ENCODE assay signal across 8 mouse cellular contexts in genomic region chr15:83029725-83030718, GRCm38 (mm10). TPM values are rescaled to one million over a fixed set of nuclear protein-coding genes. Genes with fewer than 3 reads are reported as not detected.
DNase-seq lines count a peak whose midpoint lies in the region; ATAC-seq and TF ChIP-seq lines count a peak whose summit lies in the region.

No protein-coding gene starts in this region.

- H3K4me3 ChIP-seq in lung, embryonic 14.5 days (ENCODE audit: low read depth, low read length): no peak overlapping the region
- no peak overlapping the region for H3K4me3 ChIP-seq in embryonic facial prominence, embryonic 11.5 days (ENCODE audit: low read depth, low read length)
- no peak overlapping the region for H3K4me3 ChIP-seq in neural tube, embryonic 11.5 days (ENCODE audit: low read depth, low read length)

- peaks cover 35% of the 10 kb centered on the region for H3K4me1 ChIP-seq in lung, embryonic 14.5 days (ENCODE audit: insufficient read depth)
- H3K4me1 ChIP-seq in embryonic facial prominence, embryonic 11.5 days (ENCODE audit: control insufficient read depth, insufficient read depth, low read length): peaks cover 5% of the 10 kb centered on the region
- H3K4me1 ChIP-seq in neural tube, embryonic 11.5 days (ENCODE audit: control insufficient read depth, insufficient read depth, low read length): peaks cover 34% of the 10 kb centered on the region

- ATAC-seq in lung, embryonic 14.5 days (ENCODE audit: insufficient read depth): no peak; the same call in 1 of the 2 replicates
- ATAC-seq in embryonic facial prominence, embryonic 11.5 days (replicated peaks; ENCODE audit: insufficient number of reproducible peaks, low FRiP score, low TSS enrichment, low read depth): no peak
- ATAC-seq in inflammation-experienced regulatory T-cells, adult 6 months: peak; percentile 14
- no peak for ATAC-seq in neural tube, embryonic 11.5 days (ENCODE audit: insufficient read depth, low FRiP score, low TSS enrichment)

- DNase-seq in lung, embryonic 14.5 days: peak; percentile 54
- no peak for DNase-seq in lung, postnatal 14 days
- DNase-seq in embryonic facial prominence, embryonic 11.5 days (ENCODE audit: low spot score): no peak
- peak; percentile 53 for DNase-seq in neural tube, embryonic 11.5 days (ENCODE audit: low spot score)
- DNase-seq in cerebellum, postnatal 4 days (ENCODE audit: low spot score in 2 of 2): no peak
- no peak for DNase-seq in adrenal gland, postnatal 4 days (ENCODE audit: low spot score in 2 of 2)
- no peak for DNase-seq in natural killer cell, adult 2 months (ENCODE audit: low spot score in 2 of 2)

- 0 out of 2 replicates have a peak overlapping the region, but pooled peaks have one; percentile 9 for H3K9ac ChIP-seq in lung, embryonic 14.5 days
- H3K9ac ChIP-seq in embryonic facial prominence, embryonic 11.5 days (replicated peaks; ENCODE audit: low read length): 0 out of 2 replicates have a peak overlapping the region, but pooled peaks have one; percentile 10
- no peak overlapping the region for H3K9ac ChIP-seq in neural tube, embryonic 11.5 days (ENCODE audit: low read length)

- H3K4me2 ChIP-seq in lung, embryonic 14.5 days: no peak overlapping the region
- H3K4me2 ChIP-seq in embryonic facial prominence, embryonic 11.5 days (ENCODE audit: low read depth, low read length): no peak overlapping the region
- no peak overlapping the region for H3K4me2 ChIP-seq in neural tube, embryonic 11.5 days (ENCODE audit: low read depth)

- WGBS in lung, embryonic 14.5 days: 46% methylated on average over 11 of the region's 11 CpGs
- WGBS in embryonic facial prominence, embryonic 11.5 days: 36% methylated on average over 11 of the region's 11 CpGs
- WGBS in neural tube, embryonic 11.5 days: 39% methylated on average over 11 of the region's 11 CpGs

- H3K9me3 ChIP-seq in lung, embryonic 14.5 days (ENCODE audit: low read depth, low read length): no peaks in the 10 kb centered on the region
- H3K9me3 ChIP-seq in embryonic facial prominence, embryonic 11.5 days (replicated peaks; ENCODE audit: control insufficient read depth, low read length): no peaks in the 10 kb centered on the region
- no peaks in the 10 kb centered on the region for H3K9me3 ChIP-seq in neural tube, embryonic 11.5 days (ENCODE audit: control insufficient read depth, low read length)

- H3K27ac ChIP-seq in lung, embryonic 14.5 days (ENCODE audit: low read depth): peak overlapping the region; percentile 3; the same call in 1 of the 2 replicates
- 0 out of 2 replicates have a peak overlapping the region, but pooled peaks have one; percentile 36 for H3K27ac ChIP-seq in embryonic facial prominence, embryonic 11.5 days (replicated peaks; ENCODE audit: low read depth, low read length)
- peak overlapping the region; percentile 67 for H3K27ac ChIP-seq in neural tube, embryonic 11.5 days (ENCODE audit: low read depth, low read length)

- H3K36me3 ChIP-seq in lung, embryonic 14.5 days (ENCODE audit: insufficient read depth): no peaks in the 10 kb centered on the region
- no peaks in the 10 kb centered on the region for H3K36me3 ChIP-seq in embryonic facial prominence, embryonic 11.5 days (replicated peaks; ENCODE audit: control insufficient read depth, insufficient read depth, low read depth, low read length)
- no peaks in the 10 kb centered on the region for H3K36me3 ChIP-seq in neural tube, embryonic 11.5 days (ENCODE audit: control insufficient read depth, insufficient read depth, low read length)

- peaks cover 7% of the 10 kb centered on the region; the same call in 1 of the 2 replicates for H3K27me3 ChIP-seq in lung, embryonic 14.5 days (ENCODE audit: insufficient read depth, low read length)
- H3K27me3 ChIP-seq in embryonic facial prominence, embryonic 11.5 days (ENCODE audit: control insufficient read depth, insufficient read depth, low read length): peaks cover 3% of the 10 kb centered on the region
- peaks cover 4% of the 10 kb centered on the region; the same call in 1 of the 2 replicates for H3K27me3 ChIP-seq in neural tube, embryonic 11.5 days (ENCODE audit: control insufficient read depth, insufficient read depth, low read length)

- TF ChIP-seq CTCF in lung, embryonic 14.5 days (IDR thresholded peaks at IDR 0.05; ENCODE audit: low read depth): no peak

RNA-seq across cellular contexts. Expression of gene Nfam1, which starts 3.1 kb away (rescaled TPM):
- polyA plus RNA-seq in lung, embryonic 14.5 days (2014; fragmentation: Nextera tagmentation; extraction: Ambion mirVana): 3.6 and 3.9 TPM in 2 replicates
- 2.1 and 2.4 TPM in 2 replicates for polyA plus RNA-seq in embryonic facial prominence, embryonic 11.5 days (2014; fragmentation: Nextera tagmentation; extraction: Ambion mirVana)
- under 1 TPM in 2 of 3 experiments, not detected in 1; 0.26 to 0.92 TPM for polyA plus RNA-seq in inflammation-experienced regulatory T-cells, adult 6 months (2017; shearing (Covaris generic))
- polyA plus RNA-seq in neural tube, embryonic 11.5 days (2014; fragmentation: Nextera tagmentation; extraction: Ambion mirVana): 3.0 and 3.7 TPM in 2 replicates
- total RNA-seq in adrenal gland, postnatal 4 days (2021): 1 to 10 TPM; 3.2 to 4.7 TPM

RNA-seq across cellular contexts. Expression of gene Tcf20, which starts 42.4 kb away (rescaled TPM):
- polyA plus RNA-seq in lung, embryonic 14.5 days (2014; fragmentation: Nextera tagmentation; extraction: Ambion mirVana): 9.9 and 10.9 TPM in 2 replicates
- 13.6 and 15.1 TPM in 2 replicates for polyA plus RNA-seq in embryonic facial prominence, embryonic 11.5 days (2014; fragmentation: Nextera tagmentation; extraction: Ambion mirVana)
- 10 to 100 TPM; 13.1 to 21.1 (median 13.8) TPM for polyA plus RNA-seq in inflammation-experienced regulatory T-cells, adult 6 months (2017; shearing (Covaris generic))
- polyA plus RNA-seq in neural tube, embryonic 11.5 days (2014; fragmentation: Nextera tagmentation; extraction: Ambion mirVana): 12.4 TPM in 2 replicates
- 10 to 100 TPM; 85.4 to 98.1 TPM for total RNA-seq in adrenal gland, postnatal 4 days (2021)

RNA-seq across cellular contexts. Expression of gene Serhl, which starts 59.3 kb away (rescaled TPM):
- polyA plus RNA-seq in lung, embryonic 14.5 days (2014; fragmentation: Nextera tagmentation; extraction: Ambion mirVana): 60.6 and 68.1 TPM in 2 replicates
- 43.5 and 48.0 TPM in 2 replicates for polyA plus RNA-seq in embryonic facial prominence, embryonic 11.5 days (2014; fragmentation: Nextera tagmentation; extraction: Ambion mirVana)
- 10 to 100 TPM; 63.6 to 95.2 (median 80.0) TPM for polyA plus RNA-seq in inflammation-experienced regulatory T-cells, adult 6 months (2017; shearing (Covaris generic))
- 40.3 and 45.1 TPM in 2 replicates for polyA plus RNA-seq in neural tube, embryonic 11.5 days (2014; fragmentation: Nextera tagmentation; extraction: Ambion mirVana)
- 10 to 100 TPM; 71.4 to 76.7 TPM for total RNA-seq in adrenal gland, postnatal 4 days (2021)

Comparison
In these comparisons a context has a peak if more than half of its experiments do, and no peak if none do; other contexts are left out.
1. DNase-seq: peak in lung, embryonic 14.5 days (single experiment) and neural tube, embryonic 11.5 days (single experiment); none in lung, postnatal 14 days (single experiment), embryonic facial prominence, embryonic 11.5 days (single experiment), cerebellum, postnatal 4 days (0 of 2), adrenal gland, postnatal 4 days (0 of 2) and natural killer cell, adult 2 months (0 of 2).
2. H3K27ac ChIP-seq: peak in every context shown above with its lines; median percentile 67 in neural tube, embryonic 11.5 days; 36 in embryonic facial prominence, embryonic 11.5 days; 3 in lung, embryonic 14.5 days.